Mouse (Mus musculus): ENCODE data around the gene Aldh16a1. TPM values are rescaled to one million over a fixed set of nuclear protein-coding genes. Genes with fewer than 3 reads are reported as not detected.
"Not testable (repeated sequence)": the region's sequence is repeated elsewhere in the genome, so short reads cannot be mapped to it uniquely, and the experiment has no call there.

The Aldh16a1 gene
- polyA plus RNA-seq, 1 experiment from 2014 or later = 51.2 TPM

- not testable (repeated sequence) for H3K9me3 ChIP-seq (replicated peaks); DNase-seq (ENCODE audit: low spot score); H3K4me3 ChIP-seq; H3K27ac ChIP-seq (replicated peaks); H3K36me3 ChIP-seq; H3K27me3 ChIP-seq (ENCODE audit: low read depth, poor library complexity, severe bottlenecking)
- WGBS = 92% methylated on average over 14 of the region's 14 CpGs
- H3K4me1 ChIP-seq = peaks cover 27% of the 10 kb centered on the region
Observed at GRCm38 (mm10) chr7:45095965-45096364, 58.4 kb downstream of the Aldh16a1 start.

- no peak overlapping the region for H3K4me3 ChIP-seq
Observed at GRCm38 (mm10) chr7:45095367-45095766, 59.0 kb downstream of the Aldh16a1 start.

GRCm38 (mm10) chr7:45094121-45094520, 60.3 kb downstream of the Aldh16a1 start:
- no peaks in the 10 kb centered on the region for H3K36me3 ChIP-seq
- H3K27me3 ChIP-seq (ENCODE audit: low read depth, poor library complexity, severe bottlenecking) = 0 out of 2 replicates have a peak, but pooled peaks cover 5% of the 10 kb centered on the region
- no peak overlapping the region for H3K4me3 ChIP-seq
- no peak for DNase-seq (ENCODE audit: low spot score)
- no peaks in the 10 kb centered on the region for H3K9me3 ChIP-seq (replicated peaks)
- H3K4me1 ChIP-seq = peaks cover 31% of the 10 kb centered on the region
- WGBS = 79% methylated on average over 7 of the region's 7 CpGs
- H3K27ac ChIP-seq (replicated peaks) = no peak overlapping the region

More at GRCm38 (mm10) chr7:45095367-45095766, 59.0 kb downstream of the Aldh16a1 start:
- no peaks in the 10 kb centered on the region for H3K9me3 ChIP-seq (replicated peaks)
- H3K27me3 ChIP-seq (ENCODE audit: low read depth, poor library complexity, severe bottlenecking) = 0 out of 2 replicates have a peak, but pooled peaks cover 5% of the 10 kb centered on the region
- H3K27ac ChIP-seq (replicated peaks) = no peak overlapping the region; the same call in 1 of the 2 replicates
- H3K4me1 ChIP-seq = peaks cover 31% of the 10 kb centered on the region
- whole genome bisulfite sequencing = 83% methylated on average over 6 of the region's 6 CpGs
- no peaks in the 10 kb centered on the region for H3K36me3 ChIP-seq
- DNase-seq (ENCODE audit: low spot score) = no peak

GRCm38 (mm10) chr7:45093516-45093905, 60.9 kb downstream of the Aldh16a1 start:
- DNase-seq (ENCODE audit: low spot score) = no peak
- H3K4me1 ChIP-seq = peaks cover 31% of the 10 kb centered on the region
- H3K27me3 ChIP-seq (ENCODE audit: low read depth, poor library complexity, severe bottlenecking) = 0 out of 2 replicates have a peak, but pooled peaks cover 5% of the 10 kb centered on the region
- no peak overlapping the region for H3K4me3 ChIP-seq
- no peaks in the 10 kb centered on the region for H3K9me3 ChIP-seq (replicated peaks)
- peaks cover 2% of the 10 kb centered on the region for H3K36me3 ChIP-seq
- peak overlapping the region; percentile 46; the same call in 1 of the 2 replicates for H3K27ac ChIP-seq (replicated peaks)
- 40% methylated on average over 18 of the region's 18 CpGs for WGBS

- Histone ChIP-seq H3K4me1 (peaks cover 31% of the 10 kb centered on the region), H3K9me3 (replicated peaks) (no peaks in the 10 kb centered on the region), H3K27ac (replicated peaks) (peak overlapping the region; percentile 46; the same call in 1 of the 2 replicates), H3K4me3 (peak overlapping the region; percentile 21; the same call in 1 of the 2 replicates), H3K36me3 (peaks cover 8% of the 10 kb centered on the region), H3K27me3 (ENCODE audit: low read depth, poor library complexity, severe bottlenecking) (0 out of 2 replicates have a peak, but pooled peaks cover 5% of the 10 kb centered on the region)
- 68% methylated on average over 12 of the region's 12 CpGs for WGBS
- DNase-seq (ENCODE audit: low spot score) = no peak
Observed at GRCm38 (mm10) chr7:45092828-45093515, 61.4 kb downstream of the Aldh16a1 start.

- no peaks in the 10 kb centered on the region for H3K9me3 ChIP-seq (replicated peaks)
- 0% methylated on average over 16 of the region's 16 CpGs for WGBS
- 0 out of 2 replicates have a peak, but pooled peaks cover 5% of the 10 kb centered on the region for H3K27me3 ChIP-seq (ENCODE audit: low read depth, poor library complexity, severe bottlenecking)
- H3K36me3 ChIP-seq = peaks cover 17% of the 10 kb centered on the region
- H3K27ac ChIP-seq (replicated peaks) = peak within 1 kb of the TSS; percentile 83
- H3K4me1 ChIP-seq = peaks cover 31% of the 10 kb centered on the region
- DNase-seq (ENCODE audit: low spot score) = peak; percentile 94
- H3K4me3 ChIP-seq = peak within 1 kb of the TSS; percentile 64
Observed at GRCm38 (mm10) chr7:45092048-45092447, 62.3 kb downstream of the Aldh16a1 start, which contains the start of gene Rcn3. Gene Rcn3, minus strand, starts transcription at chr7:45092221.

GRCm38 (mm10) chr7:45091001-45091990, 63.1 kb downstream of the Aldh16a1 start:
- DNase-seq (ENCODE audit: low spot score) = no peak
- peak overlapping the region; percentile 64 for H3K4me3 ChIP-seq
- 17% methylated on average over 35 of the region's 35 CpGs for WGBS
- no peaks in the 10 kb centered on the region for H3K9me3 ChIP-seq (replicated peaks)
- peaks cover 25% of the 10 kb centered on the region for H3K36me3 ChIP-seq
- H3K4me1 ChIP-seq = peaks cover 31% of the 10 kb centered on the region
- H3K27ac ChIP-seq (replicated peaks) = peak overlapping the region; percentile 83
- H3K27me3 ChIP-seq (ENCODE audit: low read depth, poor library complexity, severe bottlenecking) = 0 out of 2 replicates have a peak, but pooled peaks cover 5% of the 10 kb centered on the region

MicroRNAs encoded within 50 kb of the gene (microRNA counts, 519-probe panel; counts per million panel counts)
- not detected for microRNA mmu-miR-150

Small RNA genes within 50 kb of the gene (microRNA-seq; reads per million reads assigned to microRNA genes)
- gene Mir150 (7.5 reads per million, percentile 18 among the genes with 10 or more reads in this experiment), gene Mir5121 (19.7 reads per million, percentile 30 among the genes with 10 or more reads in this experiment), gene Mir7055 (not detected)

Other genes with a start within 250 kb of the Aldh16a1 start
- gene Ap2a1, start 225.1 kb downstream of the Aldh16a1 start, polyA plus RNA-seq (2016; fragmentation: Nextera tagmentation; extraction: Ambion mirVana) = 74.2 and 77.0 TPM in 2 replicates
- gene Tsks, start 211.4 kb downstream of the Aldh16a1 start, polyA plus RNA-seq (2016; fragmentation: Nextera tagmentation; extraction: Ambion mirVana) = 0.11 and 0.14 TPM in 2 replicates
- gene Cpt1c, start 179.7 kb downstream of the Aldh16a1 start, polyA plus RNA-seq (2016; fragmentation: Nextera tagmentation; extraction: Ambion mirVana) = 22.3 and 26.8 TPM in 2 replicates
- 908 and 945 TPM in 2 replicates for gene Prmt1, start 168.0 kb downstream of the Aldh16a1 start, polyA plus RNA-seq (2016; fragmentation: Nextera tagmentation; extraction: Ambion mirVana)
- gene Irf3, start 156.9 kb downstream of the Aldh16a1 start, polyA plus RNA-seq (2016; fragmentation: Nextera tagmentation; extraction: Ambion mirVana) = 69.5 and 71.2 TPM in 2 replicates
- 77.4 and 78.4 TPM in 2 replicates for gene Bcl2l12, start 155.9 kb downstream of the Aldh16a1 start, polyA plus RNA-seq (2016; fragmentation: Nextera tagmentation; extraction: Ambion mirVana)
- 39.6 and 44.8 TPM in 2 replicates for gene Scaf1, start 138.2 kb downstream of the Aldh16a1 start, polyA plus RNA-seq (2016; fragmentation: Nextera tagmentation; extraction: Ambion mirVana)
- 22.0 and 23.6 TPM in 2 replicates for gene Rras, start 136.6 kb downstream of the Aldh16a1 start, polyA plus RNA-seq (2016; fragmentation: Nextera tagmentation; extraction: Ambion mirVana)
- gene Prr12, start 101.7 kb downstream of the Aldh16a1 start, polyA plus RNA-seq (2016; fragmentation: Nextera tagmentation; extraction: Ambion mirVana) = 10.8 and 11.3 TPM in 2 replicates
- gene Nosip, start 92.2 kb downstream of the Aldh16a1 start, polyA plus RNA-seq (2016; fragmentation: Nextera tagmentation; extraction: Ambion mirVana) = 63.0 and 66.7 TPM in 2 replicates
- gene Prrg2, start 91.9 kb downstream of the Aldh16a1 start, polyA plus RNA-seq (2016; fragmentation: Nextera tagmentation; extraction: Ambion mirVana) = 17.0 and 17.3 TPM in 2 replicates
- 122 and 128 TPM in 2 replicates for gene Rcn3, start 62.4 kb downstream of the Aldh16a1 start, polyA plus RNA-seq (2016; fragmentation: Nextera tagmentation; extraction: Ambion mirVana)
- 12.0 and 15.3 TPM in 2 replicates for gene Fcgrt, start 50.7 kb downstream of the Aldh16a1 start, polyA plus RNA-seq (2016; fragmentation: Nextera tagmentation; extraction: Ambion mirVana)
- 1,493 and 1,787 TPM in 2 replicates for gene Rps11, start 30.1 kb downstream of the Aldh16a1 start, polyA plus RNA-seq (2016; fragmentation: Nextera tagmentation; extraction: Ambion mirVana)
- 1,083 and 1,243 TPM in 2 replicates for gene Rpl13a, start 25.8 kb downstream of the Aldh16a1 start, polyA plus RNA-seq (2016; fragmentation: Nextera tagmentation; extraction: Ambion mirVana)
- 0.11 and 0.19 TPM in 2 replicates for gene Gm45713, start 18.4 kb downstream of the Aldh16a1 start, polyA plus RNA-seq (2016; fragmentation: Nextera tagmentation; extraction: Ambion mirVana)
- 1.1 and 1.4 TPM in 2 replicates for gene Flt3l, start 18.2 kb downstream of the Aldh16a1 start, polyA plus RNA-seq (2016; fragmentation: Nextera tagmentation; extraction: Ambion mirVana)
- 108 and 111 TPM in 2 replicates for gene Pih1d1, start 281 bp downstream of the Aldh16a1 start, polyA plus RNA-seq (2016; fragmentation: Nextera tagmentation; extraction: Ambion mirVana)
- gene Slc17a7, start 9.4 kb upstream of the Aldh16a1 start, polyA plus RNA-seq (2016; fragmentation: Nextera tagmentation; extraction: Ambion mirVana) = 0.25 and 0.52 TPM in 2 replicates
- not detected in 2 replicates for gene Gfy, start 25.0 kb upstream of the Aldh16a1 start, polyA plus RNA-seq (2016; fragmentation: Nextera tagmentation; extraction: Ambion mirVana)
- not detected in 2 replicates for gene Pth2, start 26.4 kb upstream of the Aldh16a1 start, polyA plus RNA-seq (2016; fragmentation: Nextera tagmentation; extraction: Ambion mirVana)
- gene Ccdc155, start 50.3 kb upstream of the Aldh16a1 start, polyA plus RNA-seq (2016; fragmentation: Nextera tagmentation; extraction: Ambion mirVana) = 0.73 and 0.88 TPM in 2 replicates
- 0.72 and 1.4 TPM in 2 replicates for gene Dkkl1, start 57.6 kb upstream of the Aldh16a1 start, polyA plus RNA-seq (2016; fragmentation: Nextera tagmentation; extraction: Ambion mirVana)
- 365 and 367 TPM in 2 replicates for gene Tead2, start 61.2 kb upstream of the Aldh16a1 start, polyA plus RNA-seq (2016; fragmentation: Nextera tagmentation; extraction: Ambion mirVana)
- 0.43 and 0.65 TPM in 2 replicates for gene Cd37, start 84.5 kb upstream of the Aldh16a1 start, polyA plus RNA-seq (2016; fragmentation: Nextera tagmentation; extraction: Ambion mirVana)
- gene Slc6a16, start 86.5 kb upstream of the Aldh16a1 start, polyA plus RNA-seq (2016; fragmentation: Nextera tagmentation; extraction: Ambion mirVana) = 0.07 TPM in 1 of 2 replicates, not detected in the other
- gene Slc6a21, start 122.9 kb upstream of the Aldh16a1 start, polyA plus RNA-seq (2016; fragmentation: Nextera tagmentation; extraction: Ambion mirVana) = not detected in 2 replicates
- gene Trpm4, start 179.2 kb upstream of the Aldh16a1 start, polyA plus RNA-seq (2016; fragmentation: Nextera tagmentation; extraction: Ambion mirVana) = 7.0 and 9.6 TPM in 2 replicates
- gene Hrc, start 180.7 kb upstream of the Aldh16a1 start, polyA plus RNA-seq (2016; fragmentation: Nextera tagmentation; extraction: Ambion mirVana) = 0.12 and 0.29 TPM in 2 replicates
- gene Ppfia3, start 212.4 kb upstream of the Aldh16a1 start, polyA plus RNA-seq (2016; fragmentation: Nextera tagmentation; extraction: Ambion mirVana) = 6.4 and 7.4 TPM in 2 replicates
- gene Lin7b, start 216.0 kb upstream of the Aldh16a1 start, polyA plus RNA-seq (2016; fragmentation: Nextera tagmentation; extraction: Ambion mirVana) = 1.0 and 1.4 TPM in 2 replicates
- 254 and 268 TPM in 2 replicates for gene Snrnp70, start 241.2 kb upstream of the Aldh16a1 start, polyA plus RNA-seq (2016; fragmentation: Nextera tagmentation; extraction: Ambion mirVana)